Mouse (Mus musculus): ENCODE results near the gene Fut11.

The Fut11 gene

GRCm38 (mm10) chr14:20694884-20695760 is at the start of gene Fut11:
Gene Fut11 (plus strand): TSS chr14:20694968.
- peak; percentile 85 for DNase-seq

- DNase-seq: no peak
Observed at GRCm38 (mm10) chr14:20645547-20645946, 49.2 kb upstream of the Fut11 start.

GRCm38 (mm10) chr14:20646381-20646780 is 48.4 kb upstream of the Fut11 start:
- DNase-seq: no peak

- DNase-seq: no peak
Observed at GRCm38 (mm10) chr14:20651000-20651399, 43.8 kb upstream of the Fut11 start.

GRCm38 (mm10) chr14:20651722-20652256 is 43.0 kb upstream of the Fut11 start:
- no peak for DNase-seq

DNA sequence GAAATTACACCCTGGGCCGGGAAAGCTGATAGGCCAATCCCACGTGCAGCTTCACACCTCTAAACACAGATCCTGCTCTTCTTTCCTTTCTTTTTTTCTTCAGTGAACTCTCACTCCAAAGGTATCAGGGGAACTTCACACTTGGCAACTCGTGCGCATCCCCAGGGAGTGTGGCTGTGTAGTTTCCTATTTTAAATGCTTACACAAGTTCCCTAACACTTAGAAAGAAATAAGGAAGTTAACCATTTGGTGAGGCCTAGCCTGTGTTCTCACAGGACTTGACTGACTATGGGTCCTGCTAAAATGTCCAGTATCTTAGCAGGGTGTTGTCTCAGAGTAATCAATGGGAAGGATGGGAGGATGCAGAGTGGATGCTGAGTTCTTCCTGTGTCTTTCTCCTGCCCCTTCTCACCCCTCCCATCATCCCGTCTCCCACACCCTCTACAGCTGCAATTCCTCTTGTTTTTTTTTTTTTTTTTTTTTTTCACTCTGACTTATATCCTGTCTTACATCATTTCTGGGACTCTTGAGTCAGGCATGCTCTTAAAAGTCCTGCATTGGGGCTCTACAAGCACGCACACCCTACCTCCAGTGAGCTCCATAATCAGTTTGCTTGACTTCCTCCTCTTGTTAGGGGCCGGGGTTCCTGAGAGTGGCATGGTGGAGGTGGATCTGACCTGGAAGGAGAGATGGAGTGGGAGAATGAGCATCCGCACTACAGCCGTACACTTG is 39.9 kb upstream of the Fut11 start:
- no peak for DNase-seq

GRCm38 (mm10) chr14:20655731-20656130 is 39.0 kb upstream of the Fut11 start:
- no peak for DNase-seq

DNA sequence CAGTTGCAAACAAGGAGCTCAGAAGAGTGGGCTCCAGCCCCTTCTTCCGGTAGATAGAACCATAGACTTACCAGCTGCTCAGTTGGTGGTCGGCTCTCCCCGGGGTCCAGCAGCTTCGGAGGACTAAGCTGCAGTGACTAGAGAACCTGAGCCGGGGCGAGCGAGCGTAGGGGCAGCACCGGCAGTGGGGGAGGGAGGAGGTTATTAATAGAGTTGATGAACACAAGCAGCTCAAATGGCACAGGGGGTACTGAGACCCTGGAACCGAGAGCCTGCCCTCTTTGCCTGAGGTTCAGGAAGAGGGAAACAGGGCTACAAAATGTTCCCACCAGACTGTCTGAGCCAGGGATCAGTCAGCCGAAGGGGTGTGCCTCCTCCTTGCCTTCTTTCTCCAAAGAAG is 38.4 kb upstream of the Fut11 start, which contains the start of gene Myoz1:
Gene Myoz1, minus strand, starts transcription at position 180 of the 400 bp plus-strand sequence.
- DNase-seq: no peak

DNA sequence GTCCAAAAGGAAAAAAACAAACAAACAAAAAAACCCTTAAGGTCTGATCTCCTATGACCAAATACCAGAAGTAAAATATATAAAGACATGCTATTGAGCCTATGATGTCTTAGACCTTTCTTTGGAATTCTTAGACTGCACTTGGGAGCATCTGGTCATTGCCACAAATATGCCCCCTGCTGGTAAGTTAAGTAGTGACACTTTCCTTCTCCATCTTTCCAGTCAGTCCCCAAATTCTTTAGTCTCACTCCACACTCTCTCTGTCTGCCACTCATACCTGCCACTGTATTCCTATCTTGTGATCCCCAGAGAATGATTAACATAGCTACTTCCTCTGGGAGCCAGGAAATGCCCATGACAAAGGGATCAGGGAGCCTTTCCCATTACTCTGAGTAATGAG is 36.4 kb upstream of the Fut11 start:
- no peak for DNase-seq

DNA sequence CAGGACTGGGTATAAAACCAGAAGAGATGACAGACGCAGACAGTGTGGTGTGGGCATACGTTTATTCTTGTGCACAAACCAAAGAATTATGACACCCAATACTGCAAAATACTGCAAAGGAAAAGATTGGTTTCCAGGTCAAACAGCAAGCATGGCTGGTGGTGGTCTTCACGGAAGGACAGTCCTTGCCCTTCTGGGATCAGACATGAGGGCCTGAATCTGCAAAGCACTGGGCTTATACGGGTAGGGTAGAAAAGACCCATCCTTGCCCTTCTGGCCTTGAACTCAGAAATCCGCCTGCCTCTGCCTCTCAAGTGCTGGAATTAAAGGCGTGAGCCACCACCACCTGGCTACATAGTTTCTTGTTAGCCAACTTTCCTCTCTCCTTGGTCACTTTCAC is 35.9 kb upstream of the Fut11 start:
- DNase-seq: no peak

DNA sequence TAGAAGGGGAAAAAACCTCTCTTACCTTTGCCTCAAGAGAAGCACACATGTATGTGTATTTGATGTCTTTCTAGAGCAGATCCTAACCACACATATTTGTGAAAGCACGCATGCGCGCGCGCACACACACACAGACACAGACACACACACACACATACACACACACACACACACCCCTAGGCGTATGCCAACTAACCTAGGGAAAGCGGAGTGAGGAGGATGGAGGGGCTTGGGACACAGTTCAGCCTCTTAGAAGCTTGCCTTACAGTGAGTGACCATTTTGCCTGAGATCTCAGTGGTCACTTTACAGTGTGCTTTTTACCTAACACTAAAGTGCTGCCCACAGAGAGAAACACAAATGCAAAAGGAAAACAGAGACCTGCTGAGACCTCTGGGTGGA is 35.1 kb upstream of the Fut11 start:
- no peak for DNase-seq

GRCm38 (mm10) chr14:20660827-20661660 is 33.7 kb upstream of the Fut11 start:
- DNase-seq: peak; percentile 91

- DNase-seq: peak; percentile 23
Observed at GRCm38 (mm10) chr14:20661661-20662331, 33.0 kb upstream of the Fut11 start.

DNA sequence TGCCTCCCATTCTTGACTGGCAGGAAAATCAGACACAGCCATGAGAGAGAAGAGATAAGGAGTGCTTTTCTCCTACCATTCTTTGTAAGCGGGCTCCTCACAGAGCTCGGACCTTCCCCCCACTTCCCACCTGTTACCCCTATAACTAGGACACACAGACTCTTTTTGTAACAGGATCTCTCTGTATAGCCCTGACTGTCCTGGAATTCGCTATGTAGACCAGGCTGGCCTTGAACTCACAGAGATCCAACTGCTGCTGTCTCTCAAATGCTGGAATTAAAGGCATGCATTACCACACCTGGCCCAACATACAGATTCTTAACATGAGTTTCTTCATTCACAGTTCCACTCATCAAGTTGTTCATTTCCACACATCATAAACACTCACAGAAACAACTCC is 32.0 kb upstream of the Fut11 start:
- no peak for DNase-seq

DNA sequence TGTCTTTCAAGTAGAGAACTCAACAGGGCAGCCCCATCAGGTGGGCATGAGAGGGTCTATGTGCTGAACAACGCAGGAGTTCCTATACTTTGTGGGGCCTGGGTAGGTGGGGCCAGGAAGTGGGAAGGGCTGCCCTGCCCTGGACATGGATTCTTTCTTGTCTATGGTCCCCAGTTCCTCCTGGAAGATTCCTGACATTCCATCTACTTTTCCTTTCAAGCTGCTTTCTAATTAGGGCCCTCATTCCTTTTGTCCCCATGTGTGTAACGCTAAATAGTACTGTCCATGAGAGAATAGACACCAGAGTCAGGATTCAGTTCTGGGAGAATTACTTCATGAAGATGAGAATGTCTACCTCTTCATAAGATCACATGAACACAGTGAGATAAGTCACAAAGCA is 31.2 kb upstream of the Fut11 start:
- DNase-seq: no peak

GRCm38 (mm10) chr14:20664436-20664835 is 30.3 kb upstream of the Fut11 start:
- DNase-seq: no peak

DNA sequence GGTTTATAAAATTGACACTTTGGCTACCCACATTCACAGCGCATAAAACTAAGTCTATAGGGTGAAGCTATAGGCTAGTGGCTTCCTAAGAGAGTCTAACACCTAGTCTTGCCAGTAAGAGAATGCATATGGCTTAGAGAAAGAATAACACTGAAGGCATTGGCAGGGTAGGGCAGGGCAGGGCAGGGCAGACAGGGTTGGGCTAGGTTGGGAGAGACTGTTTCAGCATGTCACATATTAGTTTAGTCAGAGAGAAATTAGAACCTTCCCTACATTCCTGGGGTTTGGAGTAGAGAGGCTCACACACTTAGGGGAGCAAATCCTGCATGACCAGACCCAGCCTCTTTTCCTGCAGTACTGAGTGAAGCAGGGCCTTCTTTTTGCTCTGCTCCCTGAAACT is 27.3 kb upstream of the Fut11 start:
- no peak for DNase-seq

- DNase-seq: no peak
Observed at GRCm38 (mm10) chr14:20668154-20668810, 26.5 kb upstream of the Fut11 start, which contains the start of gene Synpo2l. Gene Synpo2l (minus strand): TSS chr14:20668354.

GRCm38 (mm10) chr14:20672990-20673389 is 21.8 kb upstream of the Fut11 start:
- DNase-seq: no peak

GRCm38 (mm10) chr14:20673735-20674063 is 21.1 kb upstream of the Fut11 start:
- DNase-seq: peak; percentile 31

DNA sequence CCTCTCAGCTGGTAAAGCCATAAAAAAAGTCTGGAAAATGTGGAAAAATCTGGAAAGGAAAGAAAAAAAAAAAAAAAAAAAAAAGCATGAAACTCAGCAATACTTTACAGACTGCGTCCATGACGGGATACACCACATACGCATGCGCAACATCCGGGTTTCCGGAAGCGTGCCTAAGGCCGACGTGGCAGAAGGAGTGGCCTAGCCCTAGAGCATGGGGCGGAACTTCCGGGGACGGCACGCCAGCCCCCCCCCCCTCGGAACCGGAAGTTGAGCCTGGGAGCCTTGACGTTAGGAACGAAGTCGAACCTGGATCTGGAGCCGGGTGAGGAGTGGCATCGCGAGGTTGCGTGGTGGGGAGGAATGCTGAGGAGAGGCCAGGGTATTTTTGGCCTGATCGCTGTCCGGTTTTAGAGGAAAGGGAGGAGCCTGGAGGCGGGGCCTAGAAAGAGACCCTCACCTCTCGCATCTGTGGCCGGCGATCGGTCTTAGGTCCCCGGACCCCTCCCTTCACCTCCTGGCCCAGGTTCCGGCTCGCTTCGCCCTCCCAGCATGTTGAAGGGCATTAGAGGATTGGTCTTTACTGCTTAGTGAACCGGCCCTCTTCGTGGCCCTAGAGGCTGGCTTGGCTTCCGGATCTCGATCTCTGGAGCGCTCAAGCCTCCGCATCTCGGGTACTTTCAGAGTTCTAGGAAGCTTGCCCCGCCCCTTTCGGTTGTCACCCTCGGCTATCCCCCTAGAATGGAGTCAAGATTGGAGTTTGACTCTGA is 20.5 kb upstream of the Fut11 start, which contains the start of gene Sec24c:
Gene Sec24c, plus strand, starts transcription at position 245 of the 770 bp plus-strand sequence.
- DNase-seq: peak; percentile 97

Data from right cerebral cortex, postnatal 25 days (tissue).